Mouse (Mus musculus): ENCODE measurements around the gene H6pd.
A peak's percentile ranks its signal among the peaks of the same experiment; 100 is the strongest.

The H6pd gene

GRCm38 (mm10) chr4:149975730-149976254, 33.0 kb downstream of the H6pd start:
- no peak for DNase-seq (ENCODE audit: inconsistent ontology term)

GRCm38 (mm10) chr4:149975291-149975690, 33.5 kb downstream of the H6pd start:
- DNase-seq (ENCODE audit: inconsistent ontology term), result no peak

GRCm38 (mm10) chr4:149971393-149971792, 37.4 kb downstream of the H6pd start:
- DNase-seq (ENCODE audit: inconsistent ontology term), result no peak

- DNase-seq (ENCODE audit: inconsistent ontology term), result no peak
These were observed 40.3 kb downstream of the H6pd start for GRCm38 (mm10) chr4:149968526-149968925.

GRCm38 (mm10) chr4:149966963-149967362, 41.9 kb downstream of the H6pd start:
- DNase-seq (ENCODE audit: inconsistent ontology term), result no peak

- peak; percentile 66 for DNase-seq (ENCODE audit: inconsistent ontology term)
These were observed 42.6 kb downstream of the H6pd start for GRCm38 (mm10) chr4:149966252-149966651.

- no peak for DNase-seq (ENCODE audit: inconsistent ontology term)
These were observed 43.2 kb downstream of the H6pd start for GRCm38 (mm10) chr4:149965672-149966071.

- no peak for DNase-seq (ENCODE audit: inconsistent ontology term)
These were observed 43.6 kb downstream of the H6pd start for GRCm38 (mm10) chr4:149965242-149965641.

GRCm38 (mm10) chr4:149964770-149965169, 44.1 kb downstream of the H6pd start:
- DNase-seq (ENCODE audit: inconsistent ontology term), result no peak

GRCm38 (mm10) chr4:149964285-149964684, 44.5 kb downstream of the H6pd start:
- DNase-seq (ENCODE audit: inconsistent ontology term), result no peak

GRCm38 (mm10) chr4:149960391-149960790, 48.4 kb downstream of the H6pd start:
- no peak for DNase-seq (ENCODE audit: inconsistent ontology term)

GRCm38 (mm10) chr4:149959816-149960215, 49.0 kb downstream of the H6pd start:
- no peak for DNase-seq (ENCODE audit: inconsistent ontology term)

- DNase-seq (ENCODE audit: inconsistent ontology term), result peak; percentile 61
These were observed 50.3 kb downstream of the H6pd start for GRCm38 (mm10) chr4:149958566-149958965.

GRCm38 (mm10) chr4:149956048-149956447, 52.8 kb downstream of the H6pd start:
- peak; percentile 56 for DNase-seq (ENCODE audit: inconsistent ontology term)

GRCm38 (mm10) chr4:149955631-149956030, 53.2 kb downstream of the H6pd start:
- DNase-seq (ENCODE audit: inconsistent ontology term), result no peak

GRCm38 (mm10) chr4:149954893-149955439, 53.9 kb downstream of the H6pd start, which contains the start of gene Spsb1:
Gene Spsb1, minus strand, starts transcription at chr4:149955043.
- peak; percentile 99 for DNase-seq (ENCODE audit: inconsistent ontology term)

GRCm38 (mm10) chr4:149953621-149954481, 55.0 kb downstream of the H6pd start:
- peak; percentile 78 for DNase-seq (ENCODE audit: inconsistent ontology term)

- no peak for DNase-seq (ENCODE audit: inconsistent ontology term)
These were observed 56.6 kb downstream of the H6pd start for GRCm38 (mm10) chr4:149952201-149952600.

- DNase-seq (ENCODE audit: inconsistent ontology term), result no peak
These were observed 57.6 kb downstream of the H6pd start for GRCm38 (mm10) chr4:149951201-149951600.

GRCm38 (mm10) chr4:149949691-149950090, 59.1 kb downstream of the H6pd start:
- DNase-seq (ENCODE audit: inconsistent ontology term), result no peak

- DNase-seq (ENCODE audit: inconsistent ontology term), result no peak
These were observed 60.7 kb downstream of the H6pd start for GRCm38 (mm10) chr4:149948119-149948518.

- no peak for DNase-seq (ENCODE audit: inconsistent ontology term)
These were observed 61.4 kb downstream of the H6pd start for GRCm38 (mm10) chr4:149947396-149947795.

GRCm38 (mm10) chr4:149945194-149945593, 63.6 kb downstream of the H6pd start:
- no peak for DNase-seq (ENCODE audit: inconsistent ontology term)
